Mouse (Mus musculus) lung, adult 18-20 months (tissue): ENCODE results near the gene BC049352.

Source experiments
- DNase-seq, 2 experiments: peaks; one replicate each; pipeline ENCODE4 v3.0.0; 2022; ENCODE audit warnings: mixed read lengths in 2 of 2

The BC049352 gene

DNA sequence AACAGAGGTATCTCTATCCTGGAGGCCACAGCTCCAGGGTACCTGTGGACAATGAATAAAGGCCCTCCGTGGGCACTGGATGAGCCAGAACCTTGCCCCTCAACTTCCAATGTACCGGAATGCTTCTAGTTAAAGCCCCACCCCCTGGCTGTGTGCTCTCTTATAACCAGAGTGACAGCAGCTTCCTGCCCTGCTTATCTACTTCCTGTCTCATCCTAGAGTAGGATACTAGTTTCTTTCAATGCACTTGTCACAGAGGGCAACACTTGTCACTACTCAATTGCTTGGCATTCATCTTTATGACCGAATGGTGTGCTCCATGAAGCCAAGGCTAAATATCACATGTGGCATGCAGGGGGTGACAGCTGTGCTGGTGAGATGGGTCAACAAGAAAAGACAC, 69.5 kb downstream of the BC049352 start:
- no peak for DNase-seq

DNA sequence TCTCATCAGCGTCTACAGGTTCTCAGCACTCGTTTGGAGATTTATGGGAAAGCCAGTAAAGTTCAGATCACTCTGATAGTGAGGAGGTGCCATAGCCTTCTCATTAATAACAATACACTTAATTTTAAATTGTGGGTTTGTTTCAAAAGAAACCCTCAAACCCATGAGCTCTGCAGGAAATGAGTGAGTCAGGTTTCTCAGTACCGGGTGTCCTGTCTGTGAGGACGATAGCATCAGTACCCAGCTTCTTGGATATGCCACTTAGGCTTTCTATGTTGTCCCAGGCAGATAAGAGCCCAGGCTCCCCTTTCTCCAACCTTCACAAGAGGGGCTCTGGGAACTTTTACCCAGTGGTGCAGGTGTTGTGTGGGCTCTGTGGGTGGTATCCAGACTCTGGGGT, 70.2 kb downstream of the BC049352 start:
- DNase-seq: no peak

GRCm38 (mm10) chr9:45252395-45252794, 70.6 kb downstream of the BC049352 start:
- no peak for DNase-seq

- no peak for DNase-seq
Observed at GRCm38 (mm10) chr9:45254021-45254420, 72.2 kb downstream of the BC049352 start.

DNA sequence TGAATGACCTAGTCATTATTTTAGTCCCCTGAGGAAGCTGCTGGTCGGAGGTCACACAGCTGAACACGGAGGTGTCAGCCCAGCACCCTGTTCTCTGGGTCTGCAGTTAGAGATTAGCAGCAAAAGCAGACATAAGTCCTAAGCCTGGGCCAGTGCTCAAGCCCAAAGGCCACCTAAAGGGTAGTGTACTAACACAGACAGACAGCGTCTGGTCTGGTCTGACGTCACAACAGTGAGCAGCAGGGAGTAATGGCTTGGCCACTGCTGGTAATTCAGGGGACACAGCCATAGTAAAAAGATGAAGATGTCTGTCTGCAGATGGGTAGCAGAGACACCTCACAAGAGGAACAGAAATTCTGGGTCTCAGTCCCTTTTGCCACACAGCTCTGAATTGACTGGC, 72.8 kb downstream of the BC049352 start:
- DNase-seq: no peak

- DNase-seq: no peak
Observed at GRCm38 (mm10) chr9:45255431-45255830, 73.6 kb downstream of the BC049352 start.

GRCm38 (mm10) chr9:45255967-45256366, 74.2 kb downstream of the BC049352 start:
- no peak for DNase-seq

DNA sequence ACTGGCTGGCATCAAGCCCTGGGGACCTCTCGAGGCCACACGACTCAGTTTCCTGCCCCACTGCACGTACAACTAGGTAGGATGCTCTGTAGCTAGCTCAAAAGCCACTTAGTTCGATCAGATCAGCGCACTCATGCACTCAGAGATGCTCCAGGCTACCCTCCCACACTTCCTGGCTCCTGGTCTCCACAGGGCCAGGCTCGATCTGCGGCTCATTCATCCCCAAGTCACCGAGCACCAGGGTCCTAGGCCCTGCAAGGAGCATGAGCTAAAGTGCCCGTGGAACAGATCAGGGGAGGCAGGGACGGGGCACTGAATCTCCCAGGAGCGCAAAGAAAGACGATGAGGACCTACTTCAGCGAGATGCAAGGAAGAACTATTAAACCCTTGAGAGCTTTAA, 77.3 kb downstream of the BC049352 start:
- no peak for DNase-seq

DNA sequence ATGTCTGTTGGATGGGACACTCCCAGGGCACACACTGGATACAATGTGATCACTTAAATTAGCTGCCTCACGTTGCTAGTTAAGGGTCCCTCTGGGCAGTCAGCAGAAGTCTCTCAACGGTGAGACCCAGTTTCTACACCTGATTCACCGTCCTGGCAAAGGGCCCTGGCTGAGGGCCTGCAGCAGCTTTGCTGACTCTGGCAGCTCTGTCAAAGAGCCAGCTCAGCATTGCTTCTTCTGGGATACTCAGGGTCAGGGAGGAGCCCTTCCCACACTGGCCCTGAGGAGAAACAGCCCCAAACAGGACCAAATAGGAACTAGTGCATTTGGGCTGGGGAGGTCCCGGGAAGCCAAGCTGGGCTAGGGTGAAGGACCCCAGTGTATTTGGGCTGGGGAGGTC, 79.7 kb downstream of the BC049352 start:
- no peak for DNase-seq

GRCm38 (mm10) chr9:45261872-45262271, 80.1 kb downstream of the BC049352 start:
- DNase-seq: no peak

GRCm38 (mm10) chr9:45267099-45267498, 85.3 kb downstream of the BC049352 start:
- no peak for DNase-seq

DNA sequence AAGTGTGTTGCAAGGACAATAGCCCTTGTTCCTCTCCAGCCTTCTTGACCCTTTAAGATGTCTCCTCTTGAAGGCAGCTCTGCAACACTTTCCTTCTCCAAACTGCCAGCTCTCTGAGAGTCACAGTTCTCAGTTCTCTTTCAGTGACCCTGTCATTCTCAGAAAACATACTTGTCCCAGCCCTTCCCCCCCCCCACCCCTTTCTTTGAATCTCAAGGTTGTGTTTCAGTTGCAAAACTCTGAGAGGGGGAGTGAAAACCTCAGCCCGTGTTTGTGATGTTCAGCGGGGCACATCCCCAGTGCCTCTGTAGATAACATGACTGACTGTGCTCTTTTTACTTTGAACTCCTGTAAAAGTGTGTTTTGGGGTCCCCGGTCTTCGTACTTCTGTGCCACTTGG, 86.3 kb downstream of the BC049352 start:
- DNase-seq: peak in 1 of 2 experiments; percentile 18

- DNase-seq: peak; percentile 66 to 69
Observed at GRCm38 (mm10) chr9:45268597-45269325, 87.0 kb downstream of the BC049352 start, which contains the start of gene Il10ra. Gene Il10ra (minus strand): TSS chr9:45269149.

GRCm38 (mm10) chr9:45272213-45272612, 90.4 kb downstream of the BC049352 start:
- peak in 1 of 2 experiments; percentile 31 for DNase-seq

GRCm38 (mm10) chr9:45274218-45274617, 92.4 kb downstream of the BC049352 start:
- DNase-seq: no peak

GRCm38 (mm10) chr9:45274635-45275034, 92.8 kb downstream of the BC049352 start:
- no peak for DNase-seq

- no peak for DNase-seq
Observed at GRCm38 (mm10) chr9:45280059-45280458, 98.3 kb downstream of the BC049352 start.

DNA sequence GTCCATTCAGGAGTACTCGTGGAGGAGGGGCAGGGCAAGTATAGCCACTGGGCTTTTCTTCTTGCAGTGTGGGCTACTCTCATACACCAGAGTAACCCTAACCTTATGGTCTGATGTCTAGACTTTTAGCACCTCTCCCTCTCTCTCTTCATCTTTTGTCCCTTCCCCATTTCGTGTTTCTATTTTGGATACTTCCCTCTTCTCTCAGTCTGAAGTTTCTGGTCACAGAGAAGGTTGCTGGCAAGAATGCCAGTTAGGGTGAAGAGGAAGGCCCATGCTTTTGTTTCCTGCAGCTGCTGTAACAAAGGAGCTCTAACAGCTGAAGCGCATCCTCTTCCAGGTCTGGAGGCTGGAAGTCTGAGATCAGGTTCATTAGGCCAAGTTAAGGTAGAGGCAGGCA, 99.1 kb downstream of the BC049352 start:
- no peak for DNase-seq

DNA sequence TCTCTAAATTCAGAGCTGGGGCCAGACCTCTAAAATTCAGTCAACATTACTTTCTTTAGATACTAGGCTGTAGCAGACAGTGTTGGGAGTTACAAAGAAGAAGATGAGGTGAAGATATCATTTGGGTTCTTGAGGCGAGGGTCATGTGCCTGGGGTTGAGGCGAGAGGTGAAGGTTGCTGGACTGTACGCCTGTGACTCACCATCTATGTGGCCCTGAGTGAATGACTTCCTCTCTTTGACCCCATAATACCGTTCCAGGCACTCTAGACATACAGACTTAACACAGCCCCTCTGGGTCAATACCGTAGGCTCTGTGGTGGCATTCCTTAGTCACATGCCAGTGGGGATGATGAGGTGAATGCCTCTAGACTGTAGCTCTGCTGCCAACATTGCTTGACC, 100.7 kb downstream of the BC049352 start:
- no peak for DNase-seq

DNA sequence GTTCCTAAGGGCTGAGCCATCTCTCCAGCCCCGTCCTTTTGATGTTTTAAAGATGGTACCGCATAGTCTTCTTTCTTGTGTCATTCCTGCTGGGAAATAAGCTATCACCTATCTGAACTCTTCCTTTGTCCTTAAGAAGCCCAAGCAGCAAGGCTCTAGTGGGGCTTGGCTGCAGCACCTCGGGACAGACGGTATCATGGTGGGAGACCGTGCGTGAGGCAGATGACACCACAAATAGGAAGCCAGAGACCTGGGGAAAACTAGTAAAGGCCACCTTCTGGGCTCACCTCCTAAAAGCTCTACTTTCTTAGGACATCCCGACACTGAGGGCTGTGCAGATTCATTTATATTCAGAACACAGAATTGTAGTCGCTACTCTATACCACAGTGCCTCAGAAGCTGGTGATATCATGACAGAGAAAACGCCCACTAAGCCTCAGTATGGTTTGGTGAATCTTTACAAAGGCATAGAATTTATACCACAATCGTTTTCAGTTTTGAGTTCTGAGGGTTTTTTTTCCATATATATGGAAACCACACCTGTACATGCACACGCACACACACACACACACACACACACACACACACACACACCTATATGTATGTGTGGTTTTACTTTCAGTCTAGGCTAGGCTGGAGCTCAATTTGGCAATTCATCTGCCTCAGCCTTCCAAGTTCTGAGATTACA, 109.8 kb downstream of the BC049352 start:
- DNase-seq: no peak

DNA sequence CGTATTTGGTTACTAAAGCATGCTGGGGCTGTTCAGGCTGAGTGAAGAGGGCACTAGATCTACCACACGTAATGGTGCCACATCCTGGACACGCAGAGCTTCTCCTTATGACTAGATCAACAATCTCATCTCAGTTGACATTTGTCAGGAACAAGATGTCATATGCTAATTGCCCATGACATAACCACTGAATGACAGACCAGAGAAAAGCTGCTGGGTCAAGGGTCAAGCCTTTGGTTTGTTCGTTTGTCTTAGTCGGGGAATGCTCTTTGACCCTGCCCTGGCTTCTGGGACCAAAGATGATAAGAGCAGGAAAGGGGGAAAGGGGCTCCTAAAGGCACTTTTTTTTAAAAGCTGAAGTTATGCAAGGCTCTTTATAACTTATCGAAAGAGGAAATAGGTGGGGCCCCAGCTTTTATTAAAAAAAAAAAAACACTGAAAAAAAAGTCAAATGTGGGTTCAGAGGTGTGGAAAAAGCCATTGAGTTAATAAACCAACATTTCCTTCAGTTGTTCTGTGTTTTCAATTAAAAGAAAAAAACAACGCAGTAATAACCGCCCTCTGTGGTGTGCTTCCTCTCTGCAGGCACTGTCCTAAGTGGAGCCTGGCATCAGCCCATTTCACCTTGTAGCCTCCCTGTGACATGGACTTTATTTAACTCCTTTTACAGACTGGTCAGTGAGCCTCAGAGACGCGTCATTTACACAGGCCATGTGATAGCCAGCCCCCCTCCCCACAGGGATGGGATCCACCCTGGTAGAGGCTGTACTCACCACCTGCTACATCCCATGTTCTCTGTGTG, 112.6 kb downstream of the BC049352 start:
- DNase-seq: peak; percentile 20 to 31

DNA sequence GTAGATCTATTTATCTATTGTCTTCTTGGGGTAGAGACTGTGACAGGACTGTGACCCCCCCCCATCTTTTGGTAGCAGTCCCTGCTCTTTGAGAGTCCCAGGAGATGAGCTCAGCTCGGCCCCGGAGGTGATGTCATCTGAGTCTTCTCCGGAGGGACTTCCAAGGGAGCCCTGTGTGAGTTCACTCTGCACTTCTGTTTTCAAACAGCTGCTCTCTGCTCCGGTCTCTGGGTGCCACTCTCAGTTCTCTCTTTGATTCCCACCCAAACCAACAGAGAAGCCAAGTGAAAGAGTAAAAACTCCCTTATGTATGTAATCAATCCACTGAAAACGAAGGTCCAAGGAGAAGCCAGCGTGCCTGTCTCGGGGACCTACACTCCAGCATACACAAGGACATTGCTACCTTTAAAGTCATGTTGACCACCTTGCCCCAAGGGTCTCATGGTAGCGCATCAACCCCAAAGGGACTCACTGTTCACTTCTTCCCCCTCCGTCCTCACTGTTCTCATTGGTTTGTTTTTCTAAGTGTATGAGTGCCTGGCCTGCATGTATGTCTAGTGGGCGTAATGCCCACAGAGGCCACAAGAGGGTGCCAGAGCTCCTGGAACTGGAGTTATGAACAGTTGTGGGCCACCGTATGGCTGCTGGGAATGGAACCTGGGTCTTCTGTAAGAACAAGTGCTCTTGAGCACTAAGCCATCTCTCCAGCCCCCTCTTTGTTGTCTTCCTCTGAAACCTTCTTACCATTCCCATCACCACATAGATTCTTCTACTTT, 117.6 kb downstream of the BC049352 start:
- peak; percentile 40 to 41 for DNase-seq
